Mouse (Mus musculus) midbrain, embryonic 11.5 days (tissue): ENCODE data around the gene Atg7. TPM values are rescaled to one million over a fixed set of nuclear protein-coding genes. Genes with fewer than 3 reads are reported as not detected.

ENCODE experiments used
- ATAC-seq: fragments of 200-750 bp; cut with Nextera tagmentation; 2 replicates; pipeline ENCODE4 v1.8.0; 2017; ENCODE audit warnings: moderate TSS enrichment, moderate library complexity; ENCODE audit not compliant: low FRiP score
- DNase-seq: peaks from one replicate; pipeline ENCODE4 v3.0.0; 2015; ENCODE audit warnings: low spot score; ENCODE audit errors: missing footprints
- H3K27ac ChIP-seq: fragments of 300-500 bp; sonication (generic); 2 replicates; pipeline ENCODE4 v1.5.1; 2014; ENCODE audit warnings: low read depth, low read length
- H3K27me3 ChIP-seq: fragments of 300-500 bp; sonication (generic); 2 replicates; pipeline ENCODE4 v1.6.1; 2014; ENCODE audit warnings: mild to moderate bottlenecking, low read length, moderate library complexity, mixed read lengths; ENCODE audit not compliant: control insufficient read depth, insufficient read depth
- H3K36me3 ChIP-seq: fragments of 300-500 bp; sonication (generic); 2 replicates; pipeline ENCODE4 v1.6.1; 2014; ENCODE audit warnings: mild to moderate bottlenecking, low read length, moderate library complexity, mixed read lengths; ENCODE audit not compliant: control insufficient read depth, insufficient read depth
- H3K4me1 ChIP-seq: fragments of 300-500 bp; sonication (generic); 2 replicates; pipeline ENCODE4 v1.6.1; 2014; ENCODE audit warnings: low read length; ENCODE audit not compliant: control insufficient read depth, insufficient read depth
- H3K4me2 ChIP-seq: fragments of 300-500 bp; sonication (generic); 2 replicates; pipeline ENCODE4 v1.6.1; 2014; ENCODE audit warnings: mild to moderate bottlenecking, moderate library complexity
- H3K4me3 ChIP-seq: fragments of 300-500 bp; sonication (generic); 2 replicates; pipeline ENCODE4 v1.5.1; 2014; ENCODE audit warnings: low read depth, low read length
- H3K9ac ChIP-seq: fragments of 300-500 bp; sonication (generic); 2 replicates; pipeline ENCODE4 v1.6.1; 2014; ENCODE audit warnings: low read length
- H3K9me3 ChIP-seq: fragments of 300-500 bp; sonication (generic); 2 replicates; pipeline ENCODE4 v1.6.1; 2016; ENCODE audit warnings: low read length; ENCODE audit not compliant: control insufficient read depth
- WGBS: fragments of 180-500 bp; shearing (Covaris S2); extraction: QIAGEN DNeasy Blood & Tissue Kit; methylation state at CpG from one replicate; pipeline ENCODE4 v1.1.7; 2014; 5-methylcytosine and 5-hydroxymethylcytosine counted together
- polyA plus RNA-seq: library from polyadenylated mRNA; unstranded; fragments of >200 nt; fragmentation: Nextera tagmentation; extraction: Ambion mirVana; gene quantifications from 2 replicates; pipeline ENCODE4 v1.2.1, GENCODE M21; 2014

Gene Atg7
- polyA plus RNA-seq, 1 experiment from 2014 or later, result 17.6 TPM

GRCm38 (mm10) chr6:114807474-114807873 is 164.6 kb downstream of the Atg7 start:
- Histone ChIP-seq H3K4me2 (no peak overlapping the region), H3K36me3 (no peaks in the 10 kb centered on the region), H3K27me3 (no peaks in the 10 kb centered on the region), H3K9ac (no peak overlapping the region), H3K27ac (no peak overlapping the region), H3K9me3 (no peaks in the 10 kb centered on the region), H3K4me3 (no peak overlapping the region), H3K4me1 (no peaks in the 10 kb centered on the region)
- DNase-seq, result no peak
- ATAC-seq, result no peak
- WGBS, result 81% methylated on average over 3 of the region's 3 CpGs

GRCm38 (mm10) chr6:114808654-114809430 is 165.9 kb downstream of the Atg7 start:
- WGBS, result 94% methylated on average over 3 of the region's 3 CpGs
- Histone ChIP-seq H3K9ac (no peak overlapping the region), H3K4me3 (no peak overlapping the region), H3K36me3 (no peaks in the 10 kb centered on the region), H3K27ac (no peak overlapping the region), H3K4me1 (no peaks in the 10 kb centered on the region), H3K27me3 (no peaks in the 10 kb centered on the region), H3K9me3 (no peaks in the 10 kb centered on the region), H3K4me2 (no peak overlapping the region)
- DNase-seq (no peak), ATAC-seq (no peak)

- Histone ChIP-seq H3K36me3 (no peaks in the 10 kb centered on the region), H3K4me2 (no peak overlapping the region), H3K4me1 (no peaks in the 10 kb centered on the region), H3K9me3 (no peaks in the 10 kb centered on the region), H3K27ac (no peak overlapping the region), H3K9ac (no peak overlapping the region), H3K4me3 (no peak overlapping the region), H3K27me3 (no peaks in the 10 kb centered on the region)
- ATAC-seq, result no peak
- no peak for DNase-seq
- 56% methylated on average over 1 of the region's 1 CpGs for WGBS
Observed at GRCm38 (mm10) chr6:114809431-114809811, 166.5 kb downstream of the Atg7 start.

DNA sequence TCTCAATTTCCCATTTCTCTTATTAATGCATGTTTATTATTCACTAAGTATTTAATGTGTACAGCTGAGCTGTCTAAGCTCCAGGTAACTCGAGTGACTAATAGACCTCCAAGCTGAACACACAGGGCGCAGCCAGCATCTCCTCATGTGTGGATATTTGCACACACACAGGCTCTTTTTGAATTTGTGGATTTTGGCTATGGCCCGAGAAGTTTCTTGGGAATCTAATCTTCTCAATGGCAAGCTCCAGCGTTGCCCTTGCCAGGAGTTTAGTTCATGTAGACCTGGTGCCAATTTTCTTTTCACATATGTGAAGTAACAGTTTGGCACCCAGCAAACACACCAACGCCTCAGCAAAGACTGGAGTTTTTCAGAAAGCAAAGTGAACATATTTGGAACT is 169.4 kb downstream of the Atg7 start:
- DNase-seq (no peak), ATAC-seq (no peak)
- whole genome bisulfite sequencing, result 87% methylated on average over 5 of the region's 5 CpGs
- Histone ChIP-seq H3K36me3 (no peaks in the 10 kb centered on the region), H3K4me2 (no peak overlapping the region), H3K27ac (no peak overlapping the region), H3K9ac (no peak overlapping the region), H3K27me3 (no peaks in the 10 kb centered on the region), H3K9me3 (no peaks in the 10 kb centered on the region), H3K4me1 (no peaks in the 10 kb centered on the region), H3K4me3 (no peak overlapping the region)

GRCm38 (mm10) chr6:114812779-114813178 is 169.9 kb downstream of the Atg7 start:
- H3K27ac ChIP-seq, result no peak overlapping the region
- no peak overlapping the region for H3K9ac ChIP-seq
- no peaks in the 10 kb centered on the region for H3K36me3 ChIP-seq
- no peaks in the 10 kb centered on the region for H3K4me1 ChIP-seq
- H3K27me3 ChIP-seq, result no peaks in the 10 kb centered on the region
- no peak overlapping the region for H3K4me3 ChIP-seq
- no peak overlapping the region for H3K4me2 ChIP-seq
- no peaks in the 10 kb centered on the region for H3K9me3 ChIP-seq
- ATAC-seq, result no peak
- WGBS, result 84% methylated on average over 4 of the region's 4 CpGs
- DNase-seq, result no peak

- Histone ChIP-seq H3K27ac (no peak overlapping the region), H3K4me2 (no peak overlapping the region), H3K36me3 (no peaks in the 10 kb centered on the region), H3K27me3 (no peaks in the 10 kb centered on the region), H3K9ac (no peak overlapping the region), H3K4me1 (no peaks in the 10 kb centered on the region), H3K9me3 (no peaks in the 10 kb centered on the region), H3K4me3 (no peak overlapping the region)
- DNase-seq (no peak), ATAC-seq (no peak)
- 85% methylated on average over 6 of the region's 6 CpGs for WGBS
Observed at GRCm38 (mm10) chr6:114814199-114814881, 171.4 kb downstream of the Atg7 start.

DNA sequence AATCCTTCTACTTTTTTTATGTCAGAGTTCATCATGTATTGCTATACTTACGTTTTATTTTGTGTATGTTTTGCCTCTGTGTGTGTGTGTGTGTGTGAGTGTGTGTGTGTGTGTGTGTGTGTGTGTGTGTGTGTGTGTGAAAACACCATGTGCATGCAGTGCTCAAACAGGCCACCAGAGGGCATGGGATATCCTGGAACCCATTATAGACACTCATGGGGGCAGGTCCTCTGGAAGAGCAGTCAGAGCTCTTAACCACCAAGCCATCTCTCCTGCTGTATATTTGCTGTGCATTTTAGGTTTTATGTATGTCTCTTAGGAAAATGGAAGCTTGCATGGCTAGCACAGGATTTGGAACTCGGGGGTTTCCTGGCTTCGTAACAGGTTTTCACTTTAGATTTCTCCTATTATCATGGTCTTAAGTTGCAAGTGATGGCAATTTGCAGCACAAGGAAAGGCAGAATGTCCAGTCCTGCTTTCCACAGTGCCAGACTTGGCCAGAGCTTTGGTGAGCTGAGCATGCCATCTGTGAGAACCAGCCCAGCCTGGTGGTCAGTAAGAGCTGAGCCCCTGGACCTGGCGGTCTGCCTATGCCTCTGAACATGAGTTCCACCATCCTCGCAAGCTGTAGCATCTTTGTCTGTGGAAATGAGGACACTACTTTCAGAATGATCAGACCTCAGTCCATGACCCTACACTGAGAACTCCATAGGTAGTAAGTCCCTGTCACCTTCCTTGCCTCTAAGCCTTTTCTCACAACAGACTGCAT is 172.2 kb downstream of the Atg7 start:
- ATAC-seq, result no peak
- WGBS, result 94% methylated on average over 5 of the region's 5 CpGs
- DNase-seq, result no peak
- Histone ChIP-seq H3K27ac (no peak overlapping the region), H3K36me3 (no peaks in the 10 kb centered on the region), H3K4me2 (no peak overlapping the region), H3K4me1 (no peaks in the 10 kb centered on the region), H3K9ac (no peak overlapping the region), H3K9me3 (no peaks in the 10 kb centered on the region), H3K4me3 (no peak overlapping the region), H3K27me3 (no peaks in the 10 kb centered on the region)

- Histone ChIP-seq H3K27me3 (no peaks in the 10 kb centered on the region), H3K9ac (no peak overlapping the region), H3K4me3 (no peak overlapping the region), H3K4me1 (no peaks in the 10 kb centered on the region), H3K27ac (no peak overlapping the region), H3K36me3 (no peaks in the 10 kb centered on the region), H3K9me3 (no peaks in the 10 kb centered on the region), H3K4me2 (no peak overlapping the region)
- ATAC-seq (no peak), DNase-seq (no peak)
- WGBS, result 56% methylated on average over 11 of the region's 11 CpGs
Observed at GRCm38 (mm10) chr6:114817948-114818347, 175.1 kb downstream of the Atg7 start.

GRCm38 (mm10) chr6:114818471-114818870 is 175.6 kb downstream of the Atg7 start:
- 68% methylated on average over 6 of the region's 6 CpGs for WGBS
- H3K27ac ChIP-seq, result no peak overlapping the region
- ATAC-seq (no peak), DNase-seq (no peak)
- no peaks in the 10 kb centered on the region for H3K9me3 ChIP-seq
- no peaks in the 10 kb centered on the region for H3K36me3 ChIP-seq
- H3K27me3 ChIP-seq, result no peaks in the 10 kb centered on the region
- H3K9ac ChIP-seq, result no peak overlapping the region
- no peak overlapping the region for H3K4me3 ChIP-seq
- H3K4me1 ChIP-seq, result no peaks in the 10 kb centered on the region
- no peak overlapping the region for H3K4me2 ChIP-seq
